Mouse (Mus musculus) olfactory bulb, adult 2 months (tissue): ENCODE results near the gene Islr.

Source experiments
- CTCF ChIP-seq: fragments of 200-500 bp; IDR thresholded peaks from 2 replicates; pipeline ENCODE4 v1.5.1; 2012; ENCODE audit warnings: low read depth, mild to moderate bottlenecking, low read length, moderate library complexity; ENCODE audit not compliant: insufficient read depth
- POLR2A ChIP-seq: fragments of 200-500 bp; IDR thresholded peaks from 2 replicates; pipeline ENCODE4 v1.6.1; 2012; ENCODE audit warnings: mild to moderate bottlenecking, low read depth, low read length, moderate library complexity; ENCODE audit not compliant: insufficient read depth

- TF ChIP-seq CTCF (no peak), POLR2A (no peak)
These were observed 79.0 kb downstream of the Islr start for GRCm38 (mm10) chr9:58125085-58125484.
